Mouse (Mus musculus) spleen, postnatal 36 days (tissue): ENCODE data around the gene Acss1.

Experiments
- DNase-seq, 2 experiments: peaks; one replicate each; pipeline ENCODE4 v3.0.0; 2022; ENCODE audit warnings: low spot score in 2 of 2, mixed read lengths in 1 of 2

The Acss1 gene

GRCm38 (mm10) chr2:150667820-150668766, at the start of gene Acss1:
TSS of gene Acss1 (minus strand) at chr2:150668500.
- peak; percentile 80 to 84 for DNase-seq

DNA sequence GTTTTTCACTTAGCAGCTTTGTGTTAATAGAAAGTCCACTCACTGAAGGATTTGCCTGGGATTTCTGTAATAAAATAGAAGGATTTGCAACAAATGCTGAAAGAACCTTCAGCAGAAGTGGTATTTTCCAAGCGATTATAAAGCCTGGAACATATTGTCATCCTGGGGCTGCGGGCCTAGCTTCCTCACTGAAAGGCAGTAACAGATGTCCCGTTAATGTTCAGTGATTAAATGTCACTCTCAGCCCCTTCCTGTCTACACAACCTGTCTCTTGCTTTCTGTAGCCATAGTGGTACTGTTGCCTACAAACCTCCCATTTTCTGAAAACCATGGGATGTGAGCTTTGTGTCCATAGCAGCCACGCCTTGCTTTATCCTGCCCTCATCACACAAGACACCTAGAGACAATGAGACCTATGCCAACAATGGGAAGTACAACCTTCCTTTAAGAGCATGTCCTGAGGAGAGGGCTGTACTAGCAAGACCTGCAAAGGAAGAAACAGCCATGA, 43.9 kb upstream of the Acss1 start:
- DNase-seq, result no peak

DNA sequence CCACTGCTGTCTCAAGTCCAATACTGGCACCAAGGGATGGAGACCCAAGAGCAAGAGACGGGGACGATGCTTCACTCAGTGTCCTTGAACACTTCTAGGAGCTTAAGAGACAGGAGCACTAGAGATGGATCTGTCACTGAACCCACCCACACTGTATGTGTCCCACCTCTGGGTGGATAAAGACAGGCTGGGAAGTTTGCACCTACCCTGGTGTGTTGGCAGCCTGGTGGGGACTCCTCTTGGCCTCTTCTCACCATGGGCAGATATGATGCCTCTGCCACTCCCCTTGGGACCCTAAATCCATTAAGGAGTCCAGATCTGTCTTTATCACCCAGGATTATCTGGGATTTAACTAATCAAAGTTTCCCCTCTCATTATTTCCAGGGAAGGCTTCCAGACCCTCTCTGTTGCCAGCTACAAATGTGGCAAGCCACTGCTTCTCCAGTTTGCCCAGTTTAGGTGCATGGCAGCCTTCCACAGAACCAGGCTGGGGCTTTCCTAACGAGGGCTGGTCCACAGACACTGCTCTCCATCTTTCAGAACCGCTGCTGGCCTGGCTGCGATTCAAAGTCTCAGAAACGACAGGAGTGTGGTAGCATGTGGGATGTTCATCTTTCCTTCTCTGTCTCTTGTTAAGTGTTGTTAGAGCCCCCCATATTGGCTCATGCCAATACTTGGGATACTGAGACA, 23.3 kb upstream of the Acss1 start:
- no peak for DNase-seq

- no peak for DNase-seq
Measured at GRCm38 (mm10) chr2:150690216-150690615, 21.9 kb upstream of the Acss1 start.

GRCm38 (mm10) chr2:150689223-150689800, 21.0 kb upstream of the Acss1 start, which contains the start of gene Vsx1:
TSS of gene Vsx1 (minus strand) at chr2:150689360.
- DNase-seq, result no peak

GRCm38 (mm10) chr2:150688541-150689186, 20.4 kb upstream of the Acss1 start:
- DNase-seq, result no peak

DNA sequence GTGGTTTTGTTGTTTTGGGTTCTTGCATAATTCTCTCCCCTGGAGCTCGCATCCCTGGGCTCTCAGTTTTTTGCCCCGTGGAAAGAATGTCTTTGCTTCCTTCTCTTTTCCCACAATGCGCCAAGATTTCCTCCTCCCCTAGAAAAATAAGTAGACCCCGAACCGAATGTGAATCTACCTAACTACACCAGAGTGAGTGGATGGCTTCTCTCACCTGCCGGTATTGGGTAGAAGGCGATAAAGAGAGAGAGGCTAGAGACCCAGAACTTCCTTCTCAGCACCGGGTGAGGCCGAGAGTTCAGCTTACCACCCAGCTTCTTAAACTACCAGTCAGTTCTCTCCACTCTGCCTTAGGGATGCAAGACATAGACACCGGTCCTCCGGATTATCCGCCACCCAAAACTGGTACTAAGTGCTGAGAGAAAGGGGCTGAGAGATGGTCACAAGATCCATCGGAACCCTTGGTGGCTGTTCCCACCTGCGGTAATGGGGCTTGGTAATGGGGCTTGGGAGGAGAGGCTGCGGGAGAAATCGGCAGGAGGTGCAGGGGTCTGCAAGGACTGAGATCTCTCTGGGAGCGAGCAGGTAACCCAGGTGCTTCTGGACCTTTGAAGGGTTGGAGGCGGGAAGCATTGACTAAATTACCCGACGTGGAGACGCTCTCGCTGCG, 19.7 kb upstream of the Acss1 start:
- no peak for DNase-seq

- DNase-seq, result no peak
Measured at GRCm38 (mm10) chr2:150685389-150685788, 17.1 kb upstream of the Acss1 start.

- no peak for DNase-seq
Measured at GRCm38 (mm10) chr2:150684451-150684850, 16.2 kb upstream of the Acss1 start.

DNA sequence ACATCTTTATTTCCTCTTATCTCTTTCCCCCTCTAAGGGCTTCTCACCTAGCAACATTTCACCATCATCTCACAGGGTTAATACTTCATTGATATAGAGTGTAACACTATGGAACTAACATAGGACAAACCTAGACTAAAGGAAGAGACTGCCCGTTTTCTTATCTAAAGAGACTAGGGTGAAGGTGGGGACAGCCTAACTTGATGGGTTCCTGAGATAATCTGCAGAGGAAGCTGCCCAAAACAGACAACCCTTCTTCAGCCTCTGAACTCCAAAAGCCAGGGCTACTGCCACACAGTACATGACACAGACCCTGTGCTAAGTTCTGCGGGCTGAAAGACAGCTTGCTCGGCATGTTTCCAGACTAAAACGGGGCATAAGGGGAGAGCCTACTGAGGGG, 13.3 kb upstream of the Acss1 start:
- no peak for DNase-seq

GRCm38 (mm10) chr2:150678392-150678791, 10.1 kb upstream of the Acss1 start:
- DNase-seq, result peak; percentile 57 to 67

- no peak for DNase-seq
Measured at GRCm38 (mm10) chr2:150675525-150675924, 7.2 kb upstream of the Acss1 start.

DNA sequence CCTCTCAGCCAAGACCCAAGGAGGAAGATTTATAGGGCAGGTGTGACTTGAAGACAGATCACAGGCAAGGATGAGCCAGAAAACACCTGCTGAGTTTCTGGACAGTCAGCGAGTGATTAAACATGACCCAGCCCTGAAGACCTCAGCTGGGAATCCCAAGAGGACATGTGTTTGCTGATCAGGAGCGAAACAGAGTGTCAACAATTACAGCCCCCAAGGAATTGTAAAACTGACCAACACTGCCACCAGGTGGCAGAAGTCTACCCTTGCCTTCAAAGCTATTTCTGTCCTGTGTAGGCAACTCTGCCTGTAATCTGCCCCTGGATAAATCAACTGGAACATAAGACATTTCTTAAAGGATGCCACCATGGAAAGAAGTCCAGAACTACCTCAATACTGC, 6.6 kb upstream of the Acss1 start:
- peak; percentile 70 to 77 for DNase-seq

DNA sequence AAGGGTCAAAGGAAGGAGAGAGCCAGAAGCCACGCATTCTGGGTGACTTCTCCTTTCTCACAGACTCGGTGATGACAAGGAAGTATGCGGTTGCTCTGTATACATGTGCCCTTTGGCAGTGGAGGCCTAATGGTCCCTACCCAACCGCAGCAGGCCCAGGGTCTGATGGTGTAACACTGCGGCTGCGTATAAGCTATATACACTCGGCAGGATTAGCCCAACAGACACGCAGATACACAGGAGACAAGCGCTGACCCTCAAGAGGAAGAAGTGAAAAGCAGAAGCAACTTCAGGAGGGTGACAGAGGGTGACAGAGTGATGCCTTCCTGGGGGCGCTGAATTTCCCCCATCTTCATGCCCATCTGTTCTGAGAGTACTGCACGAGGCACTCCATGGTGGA, 5.6 kb upstream of the Acss1 start:
- peak; percentile 81 to 84 for DNase-seq

DNA sequence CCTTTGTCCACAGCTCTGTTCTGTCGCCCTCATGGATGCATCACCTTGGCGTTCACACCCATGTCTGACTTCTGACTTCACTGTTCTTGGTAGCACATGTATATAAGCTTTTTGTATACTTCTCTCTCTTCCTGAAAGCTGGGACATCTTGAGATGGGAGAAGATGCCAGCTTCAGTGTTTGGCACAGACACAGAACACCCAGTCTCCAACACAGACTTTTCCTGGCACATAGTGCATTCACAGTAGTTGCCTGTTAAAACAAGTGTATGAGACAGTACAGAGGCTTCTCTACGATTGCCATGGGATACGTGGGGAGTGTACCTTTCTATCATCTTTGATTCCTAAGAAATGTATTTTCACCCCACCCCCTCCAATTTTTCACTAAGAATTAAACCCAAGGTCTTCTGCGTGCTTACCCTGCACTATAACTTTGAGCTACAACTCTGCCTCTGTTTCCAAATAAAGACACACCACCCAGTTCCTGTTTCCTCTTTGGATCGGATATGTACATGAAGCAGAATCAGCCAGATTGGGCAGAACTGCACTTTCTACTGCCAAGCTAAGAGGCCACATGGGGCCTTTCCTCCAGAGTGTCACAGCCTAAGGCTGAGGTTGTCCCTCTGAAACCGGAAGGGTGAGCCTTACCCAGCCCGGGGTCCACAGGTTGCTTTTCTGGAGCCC, 3.5 kb upstream of the Acss1 start:
- DNase-seq, result no peak

DNA sequence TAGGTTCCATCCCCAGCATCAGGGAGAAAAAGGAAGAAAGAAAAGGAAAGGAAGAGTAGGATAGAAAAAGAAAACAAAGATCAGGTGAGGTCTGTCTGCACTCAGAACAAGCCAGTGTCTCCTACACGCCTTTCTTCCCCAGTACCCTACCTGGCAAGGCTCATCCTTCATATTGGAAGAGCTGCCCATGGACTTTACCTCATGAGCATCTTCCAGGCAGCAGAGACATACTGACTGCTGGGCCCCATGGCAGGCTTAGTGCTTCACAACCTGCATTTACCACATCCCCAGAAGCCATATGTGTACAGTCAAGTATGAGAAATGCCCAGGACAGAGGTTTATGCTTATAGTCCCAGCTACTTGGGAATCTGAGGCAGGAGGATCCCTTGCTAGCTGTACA, 2.6 kb upstream of the Acss1 start:
- DNase-seq, result no peak

DNA sequence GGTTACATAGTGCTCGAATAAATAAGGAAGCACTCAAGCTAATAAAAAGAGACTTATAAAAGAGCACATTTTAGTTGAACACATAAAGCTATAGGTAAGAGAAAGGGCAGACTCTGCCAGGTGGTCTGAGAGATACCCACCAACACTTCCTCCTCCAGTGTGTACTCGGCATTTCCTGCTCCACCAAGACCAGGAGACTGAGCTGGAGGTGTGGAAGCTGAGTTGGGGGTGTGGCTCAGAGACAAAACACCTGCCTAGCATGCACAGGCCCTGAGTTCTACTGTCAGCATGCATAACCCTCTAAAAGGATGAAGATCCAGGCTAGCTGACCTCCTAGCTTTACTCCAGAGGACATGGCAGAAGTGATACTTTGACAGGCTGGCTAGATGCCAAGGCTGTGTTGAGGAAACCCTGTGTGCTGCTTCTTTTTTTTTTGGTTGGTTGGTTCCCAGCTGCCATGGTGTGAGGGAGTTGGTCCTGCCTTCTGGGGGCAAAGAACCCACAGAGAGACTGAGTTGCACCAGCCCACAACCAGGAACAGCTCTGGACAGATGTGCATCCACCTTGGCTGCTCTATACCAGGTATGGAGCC, 1.2 kb upstream of the Acss1 start:
- DNase-seq, result peak; percentile 84 to 87

GRCm38 (mm10) chr2:150668956-150669355, 656 bp upstream of the Acss1 start:
- DNase-seq, result no peak

GRCm38 (mm10) chr2:150667065-150667819, 1.1 kb downstream of the Acss1 start:
- peak; percentile 87 to 88 for DNase-seq

DNA sequence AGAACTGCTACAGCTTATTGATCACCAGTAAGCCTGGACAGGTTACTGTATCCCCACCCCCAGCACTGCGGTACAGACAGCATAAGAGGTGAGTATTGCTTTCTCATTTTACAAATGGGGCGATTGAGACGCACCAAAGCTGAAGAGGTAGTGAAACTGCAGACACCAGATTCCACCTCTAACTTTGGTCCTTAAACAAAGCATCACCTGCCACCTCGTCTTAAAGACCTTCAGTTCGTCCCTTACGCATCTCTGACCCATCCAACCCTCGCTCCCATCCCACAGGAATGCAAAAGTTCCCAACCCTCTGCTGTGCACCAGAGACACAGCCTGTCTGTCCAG, 1.6 kb downstream of the Acss1 start:
- peak; percentile 63 to 65 for DNase-seq
